Mouse (Mus musculus) kidney, postnatal 0 days (tissue): ENCODE results near the gene Gm10181. TPM values are rescaled to one million over a fixed set of nuclear protein-coding genes. Genes with fewer than 3 reads are reported as not detected.

Source experiments
- ATAC-seq: fragments of 200-750 bp; cut with Nextera tagmentation; replicated peaks from 2 replicates; pipeline ENCODE4 v1.8.0; 2017; ENCODE audit warnings: low read depth, moderate number of reproducible peaks, moderate TSS enrichment, moderate library complexity; ENCODE audit not compliant: low FRiP score
- DNase-seq: peaks from one replicate; pipeline ENCODE4 v3.0.0-alpha.2; 2016; ENCODE audit warnings: low spot score
- H3K27ac ChIP-seq: fragments of 300-500 bp; sonication (generic); 2 replicates; pipeline ENCODE4 v1.5.1; 2014; ENCODE audit warnings: mild to moderate bottlenecking
- H3K27me3 ChIP-seq: fragments of 300-500 bp; sonication (generic); 2 replicates; pipeline ENCODE4 v1.6.1; 2014; ENCODE audit warnings: low read length, mixed read lengths; ENCODE audit not compliant: insufficient read depth
- H3K36me3 ChIP-seq: fragments of 300-500 bp; sonication (generic); 2 replicates; pipeline ENCODE4 v1.6.1; 2014; ENCODE audit warnings: low read length, mixed read lengths; ENCODE audit not compliant: insufficient read depth
- H3K4me1 ChIP-seq: fragments of 300-500 bp; sonication (generic); replicated peaks from 2 replicates; pipeline ENCODE4 v1.6.1; 2014; ENCODE audit warnings: antibody characterized with exemption, low read length, mixed read lengths; ENCODE audit not compliant: insufficient read depth
- H3K4me2 ChIP-seq: fragments of 300-500 bp; sonication (generic); 2 replicates; pipeline ENCODE4 v1.6.1; 2014; ENCODE audit warnings: mild to moderate bottlenecking, low read length, moderate library complexity, mixed read lengths
- H3K4me3 ChIP-seq: fragments of 300-500 bp; sonication (generic); replicated peaks from 2 replicates; pipeline ENCODE4 v1.5.1; 2014; ENCODE audit warnings: low read depth, low read length
- H3K9ac ChIP-seq: fragments of 300-500 bp; sonication (generic); 2 replicates; pipeline ENCODE4 v1.6.1; 2014; ENCODE audit warnings: low read depth, low read length
- H3K9me3 ChIP-seq: fragments of 300-500 bp; sonication (generic); replicated peaks from 2 replicates; pipeline ENCODE4 v1.6.1; 2016; ENCODE audit warnings: low read length, inconsistent platforms, mixed read lengths
- CTCF ChIP-seq: IDR thresholded peaks from 2 replicates; pipeline ENCODE4 v1.5.1; 2016; ENCODE audit warnings: antibody characterized with exemption, low read depth, mild to moderate bottlenecking, moderate library complexity
- WGBS: fragments of 180-500 bp; shearing (Covaris S2); extraction: QIAGEN DNeasy Blood & Tissue Kit; methylation state at CpG from one replicate; pipeline ENCODE4 v1.1.7; 2014; 5-methylcytosine and 5-hydroxymethylcytosine counted together
- polyA plus RNA-seq: library from polyadenylated mRNA; unstranded; fragments of >200 nt; fragmentation: Nextera tagmentation; extraction: Ambion mirVana; gene quantifications from 2 replicates; pipeline ENCODE4 v1.2.1, GENCODE M21; 2015

The Gm10181 gene
- polyA plus RNA-seq, 1 experiment from 2014 or later = not detected

DNA sequence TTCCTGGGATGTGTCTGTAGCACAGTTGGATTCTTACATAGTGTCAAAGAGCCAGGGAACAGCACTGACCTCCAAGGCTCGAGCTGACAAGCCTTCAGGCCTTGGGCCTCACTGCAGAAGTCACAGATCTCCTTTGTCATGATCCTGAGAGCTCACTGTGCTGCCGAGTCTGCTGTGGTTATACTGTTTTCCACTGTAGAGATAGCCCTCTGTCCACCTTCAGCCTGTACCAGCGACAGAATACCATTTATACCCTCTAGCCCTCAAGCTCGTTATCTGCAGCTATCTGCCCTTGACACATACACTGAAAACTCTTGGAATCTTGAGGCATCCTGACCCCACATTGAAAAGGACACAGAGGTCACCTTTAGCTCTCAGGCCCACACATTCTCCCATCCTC, 37.3 kb upstream of the Gm10181 start:
- Histone ChIP-seq H3K4me1 (no peaks in the 10 kb centered on the region), H3K9ac (no peak overlapping the region), H3K36me3 (no peaks in the 10 kb centered on the region), H3K27ac (no peak overlapping the region), H3K4me2 (no peak overlapping the region), H3K4me3 (no peak overlapping the region), H3K27me3 (no peaks in the 10 kb centered on the region), H3K9me3 (no peaks in the 10 kb centered on the region)
- no peak for ATAC-seq
- 61% methylated on average over 4 of the region's 4 CpGs for WGBS
- TF ChIP-seq CTCF = no peak
- DNase-seq = no peak

DNA sequence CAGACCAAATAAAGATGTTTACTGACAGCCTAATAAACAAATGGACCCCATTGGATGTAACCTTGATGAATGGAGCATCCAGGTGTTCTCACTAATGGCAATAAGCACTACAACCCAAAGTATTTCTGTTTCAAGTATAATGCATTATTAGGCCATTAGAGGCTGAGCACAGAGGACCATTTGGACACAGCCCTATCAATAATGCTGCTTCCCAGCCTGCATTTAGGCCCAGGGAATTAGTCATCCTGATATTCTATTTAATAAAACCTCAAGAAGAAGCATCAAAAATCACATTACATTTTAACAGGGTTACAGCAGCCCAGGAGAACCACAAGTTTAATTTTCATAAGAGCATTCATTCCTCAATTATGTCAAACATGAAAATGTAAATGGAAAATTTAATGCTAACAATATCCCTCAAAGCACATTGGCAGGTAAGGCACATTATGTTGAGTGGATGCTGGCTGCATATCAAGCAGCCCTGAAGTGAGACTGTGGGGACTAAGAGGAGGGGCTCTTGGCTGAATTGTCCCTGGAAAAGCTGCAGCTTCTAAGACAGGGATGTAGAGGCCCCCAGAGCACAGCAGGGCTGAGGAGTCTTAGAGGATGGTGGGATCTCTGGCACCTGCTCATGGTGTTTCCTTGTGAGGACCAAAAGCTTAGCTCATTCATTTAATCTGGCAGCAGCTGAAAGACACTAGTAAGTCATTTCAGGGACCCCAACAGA, 33.4 kb upstream of the Gm10181 start:
- Histone ChIP-seq H3K9ac (no peak overlapping the region), H3K36me3 (no peaks in the 10 kb centered on the region), H3K4me3 (no peak overlapping the region), H3K9me3 (no peaks in the 10 kb centered on the region), H3K4me1 (no peaks in the 10 kb centered on the region), H3K27me3 (no peaks in the 10 kb centered on the region), H3K4me2 (no peak overlapping the region), H3K27ac (no peak overlapping the region)
- ATAC-seq = no peak
- no peak for TF ChIP-seq CTCF
- DNase-seq = no peak

DNA sequence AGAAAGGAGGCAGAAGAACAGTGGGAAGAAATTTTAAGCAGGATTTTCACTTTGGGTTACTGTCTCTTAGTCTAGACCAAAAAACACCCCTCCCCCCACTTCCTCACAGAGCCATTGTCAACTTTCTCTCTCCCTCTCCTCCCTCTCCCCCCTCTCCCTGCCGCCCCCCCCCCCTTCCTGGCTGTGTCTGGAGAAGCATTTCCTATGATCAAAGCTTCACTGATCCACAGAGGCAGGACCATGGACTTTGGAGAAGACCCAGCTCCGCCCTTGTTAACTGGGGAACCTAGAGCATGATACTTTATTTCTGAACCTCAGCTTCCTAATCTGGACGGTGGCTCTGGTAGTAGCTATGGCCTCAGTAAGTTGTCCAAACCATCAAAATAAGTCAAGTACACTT, 30.5 kb upstream of the Gm10181 start:
- no peak overlapping the region for H3K4me2 ChIP-seq
- no peaks in the 10 kb centered on the region for H3K4me1 ChIP-seq
- no peak overlapping the region for H3K27ac ChIP-seq
- TF ChIP-seq CTCF = no peak
- DNase-seq = no peak
- H3K9me3 ChIP-seq = no peaks in the 10 kb centered on the region
- no peak overlapping the region for H3K4me3 ChIP-seq
- no peak overlapping the region for H3K9ac ChIP-seq
- no peak for ATAC-seq
- no peaks in the 10 kb centered on the region for H3K27me3 ChIP-seq
- no peaks in the 10 kb centered on the region for H3K36me3 ChIP-seq
- 56% methylated on average over 2 of the region's 3 CpGs for WGBS

DNA sequence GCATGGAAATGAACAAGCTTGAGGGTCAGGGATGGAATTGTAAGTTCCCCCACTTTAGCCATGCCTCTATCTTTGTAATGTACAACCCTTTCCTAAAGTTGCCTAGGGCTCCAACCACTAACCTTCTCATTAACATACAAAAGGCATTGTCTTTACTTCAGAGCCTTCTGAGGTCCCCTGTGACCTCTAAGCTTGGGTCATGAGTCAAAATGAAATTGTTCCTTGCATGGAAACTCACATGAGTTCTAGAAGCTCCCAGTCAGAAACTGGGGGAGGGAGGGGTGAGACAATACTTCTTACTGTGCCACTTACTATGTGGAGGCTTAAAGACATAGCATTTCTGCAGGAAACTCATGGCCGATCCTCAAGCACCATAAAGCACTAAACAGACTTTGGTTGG, 16.6 kb upstream of the Gm10181 start:
- no peak for TF ChIP-seq CTCF
- Histone ChIP-seq H3K9me3 (no peaks in the 10 kb centered on the region), H3K4me3 (no peak overlapping the region), H3K4me2 (no peak overlapping the region), H3K27ac (no peak overlapping the region), H3K9ac (no peak overlapping the region), H3K4me1 (no peaks in the 10 kb centered on the region), H3K36me3 (no peaks in the 10 kb centered on the region), H3K27me3 (no peaks in the 10 kb centered on the region)
- 75% methylated on average over 1 of the region's 1 CpGs for WGBS
- ATAC-seq (no peak), DNase-seq (no peak)

DNA sequence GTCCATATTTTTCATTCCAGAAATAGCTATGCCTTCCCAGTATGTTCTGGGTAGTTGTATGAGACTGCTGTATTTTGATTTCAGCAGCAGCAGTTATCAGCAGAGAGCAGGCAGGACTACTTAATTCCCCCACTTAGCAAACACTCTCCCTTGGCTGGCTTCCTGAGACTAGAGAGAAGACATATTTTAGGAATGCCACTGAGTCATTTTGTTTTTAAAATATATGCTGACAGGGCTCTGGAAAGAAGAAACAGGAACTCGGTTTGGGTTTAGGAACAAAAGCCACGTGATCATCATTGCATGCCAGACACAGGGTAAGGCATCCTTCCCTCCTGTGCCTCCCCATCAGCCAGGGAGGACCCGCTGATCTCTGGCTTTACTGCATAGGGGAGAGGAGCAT, 13.2 kb upstream of the Gm10181 start:
- no peak for TF ChIP-seq CTCF
- Histone ChIP-seq H3K36me3 (no peaks in the 10 kb centered on the region), H3K9me3 (no peaks in the 10 kb centered on the region), H3K27me3 (no peaks in the 10 kb centered on the region), H3K4me2 (no peak overlapping the region), H3K4me1 (no peaks in the 10 kb centered on the region), H3K9ac (no peak overlapping the region), H3K4me3 (no peak overlapping the region), H3K27ac (no peak overlapping the region)
- DNase-seq = peak; percentile 52
- no peak for ATAC-seq
- 44% methylated on average over 3 of the region's 3 CpGs for WGBS

DNA sequence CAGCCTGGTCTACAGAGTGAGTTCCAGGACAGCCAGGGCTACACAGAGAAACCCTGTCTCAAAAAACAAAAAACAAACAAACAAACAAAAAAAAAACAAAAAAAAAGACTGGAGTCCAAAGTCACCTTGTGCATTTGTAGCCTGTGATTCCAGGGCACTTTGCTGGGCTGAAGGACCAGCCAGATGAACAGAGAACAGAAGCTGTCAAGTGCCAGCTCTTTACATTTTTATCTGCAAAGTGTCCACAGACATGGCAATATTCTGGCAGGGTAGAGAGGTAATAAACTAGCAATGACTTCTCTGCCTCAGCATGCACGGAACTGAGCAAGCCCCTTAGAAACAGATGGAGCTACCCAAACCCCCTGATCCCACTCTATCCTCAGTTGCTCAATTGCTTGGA, 12.7 kb upstream of the Gm10181 start:
- Histone ChIP-seq H3K27ac (no peak overlapping the region), H3K9me3 (no peaks in the 10 kb centered on the region), H3K9ac (no peak overlapping the region), H3K4me1 (no peaks in the 10 kb centered on the region), H3K36me3 (no peaks in the 10 kb centered on the region), H3K4me3 (no peak overlapping the region), H3K27me3 (no peaks in the 10 kb centered on the region), H3K4me2 (no peak overlapping the region)
- WGBS = 56% methylated on average over 1 of the region's 1 CpGs
- no peak for TF ChIP-seq CTCF
- DNase-seq (no peak), ATAC-seq (no peak)

DNA sequence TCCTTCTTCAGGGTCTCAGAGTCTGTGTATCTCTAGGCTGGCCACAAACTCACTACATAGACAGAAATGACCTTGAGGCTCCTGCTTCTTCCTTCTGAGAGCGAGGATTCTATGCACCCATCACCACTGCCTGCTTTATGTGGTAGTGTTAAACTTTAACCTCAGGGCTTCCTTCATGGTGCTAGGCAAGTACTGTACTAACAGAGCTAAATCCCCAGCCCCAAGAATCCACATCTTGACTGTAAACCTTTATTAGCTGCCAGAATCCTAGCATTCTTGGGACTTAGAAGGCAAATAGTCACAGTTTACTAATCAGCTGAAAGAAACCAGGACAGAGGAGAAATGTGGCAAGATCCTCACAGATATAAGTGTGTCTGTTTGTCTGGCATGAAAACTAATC, 1.6 kb downstream of the Gm10181 start:
- H3K9ac ChIP-seq = no peak overlapping the region
- no peaks in the 10 kb centered on the region for H3K36me3 ChIP-seq
- no peak for ATAC-seq
- no peaks in the 10 kb centered on the region for H3K27me3 ChIP-seq
- no peak for DNase-seq
- H3K9me3 ChIP-seq = no peaks in the 10 kb centered on the region
- H3K27ac ChIP-seq = no peak overlapping the region
- no peak overlapping the region for H3K4me2 ChIP-seq
- H3K4me3 ChIP-seq = no peak overlapping the region
- no peaks in the 10 kb centered on the region for H3K4me1 ChIP-seq
- TF ChIP-seq CTCF = no peak
- 47% methylated on average over 1 of the region's 1 CpGs for WGBS
